Mouse (Mus musculus): ENCODE measurements around the gene Gm47996. TPM values are rescaled to one million over a fixed set of nuclear protein-coding genes. Genes with fewer than 3 reads are reported as not detected.
"Not testable (repeated sequence)": the region's sequence is repeated elsewhere in the genome, so short reads cannot be mapped to it uniquely, and the experiment has no call there.

Gene Gm47996
- polyA plus RNA-seq, 1 experiment from 2014 or later, result not detected

GRCm38 (mm10) chr1:151180167-151180566 lies 29.8 kb upstream of the Gm47996 start:
- ATAC-seq (ENCODE audit: low FRiP score, low TSS enrichment), result no peak
- no peaks in the 10 kb centered on the region for H3K9me3 ChIP-seq (ENCODE audit: control insufficient read depth, low read length)
- H3K9ac ChIP-seq (replicated peaks; ENCODE audit: low read length), result no peak overlapping the region
- H3K36me3 ChIP-seq (ENCODE audit: control insufficient read depth, insufficient read depth, low read length), result no peaks in the 10 kb centered on the region
- WGBS, result 65% methylated on average over 2 of the region's 2 CpGs
- H3K27me3 ChIP-seq (ENCODE audit: control insufficient read depth, insufficient read depth, low read length), result no peaks in the 10 kb centered on the region
- no peak for DNase-seq
- no peak overlapping the region for H3K4me3 ChIP-seq (replicated peaks; ENCODE audit: low read depth, low read length)
- H3K27ac ChIP-seq (replicated peaks; ENCODE audit: low read depth, low read length), result no peak overlapping the region
- no peak overlapping the region for H3K4me2 ChIP-seq (ENCODE audit: low read length)
- H3K4me1 ChIP-seq (ENCODE audit: control insufficient read depth, insufficient read depth, low read length), result peaks cover 10% of the 10 kb centered on the region; the same call in 1 of the 2 replicates

GRCm38 (mm10) chr1:151182266-151182665 lies 27.7 kb upstream of the Gm47996 start, which contains the start of gene Gm47985:
Gm47985 (plus strand) TSS chr1:151182537.
- H3K9ac ChIP-seq (replicated peaks; ENCODE audit: low read length); H3K27ac ChIP-seq (replicated peaks; ENCODE audit: low read depth, low read length); H3K9me3 ChIP-seq (ENCODE audit: control insufficient read depth, low read length); H3K4me2 ChIP-seq (ENCODE audit: low read length); H3K4me3 ChIP-seq (replicated peaks; ENCODE audit: low read depth, low read length); H3K27me3 ChIP-seq (ENCODE audit: control insufficient read depth, insufficient read depth, low read length); ATAC-seq (ENCODE audit: low FRiP score, low TSS enrichment); DNase-seq; H3K36me3 ChIP-seq (ENCODE audit: control insufficient read depth, insufficient read depth, low read length); H3K4me1 ChIP-seq (ENCODE audit: control insufficient read depth, insufficient read depth, low read length): not testable (repeated sequence)
- no CpG with 5 or more reads among the region's 7 CpGs for WGBS

GRCm38 (mm10) chr1:151186186-151186585 lies 23.7 kb upstream of the Gm47996 start:
- 80% methylated on average over 3 of the region's 3 CpGs for WGBS
- not testable (repeated sequence) for H3K9me3 ChIP-seq (ENCODE audit: control insufficient read depth, low read length); H3K9ac ChIP-seq (replicated peaks; ENCODE audit: low read length); H3K27me3 ChIP-seq (ENCODE audit: control insufficient read depth, insufficient read depth, low read length); H3K36me3 ChIP-seq (ENCODE audit: control insufficient read depth, insufficient read depth, low read length); ATAC-seq (ENCODE audit: low FRiP score, low TSS enrichment); H3K4me1 ChIP-seq (ENCODE audit: control insufficient read depth, insufficient read depth, low read length); DNase-seq; H3K27ac ChIP-seq (replicated peaks; ENCODE audit: low read depth, low read length); H3K4me2 ChIP-seq (ENCODE audit: low read length); H3K4me3 ChIP-seq (replicated peaks; ENCODE audit: low read depth, low read length)

- H3K4me1 ChIP-seq (ENCODE audit: control insufficient read depth, insufficient read depth, low read length); H3K4me2 ChIP-seq (ENCODE audit: low read length); H3K4me3 ChIP-seq (replicated peaks; ENCODE audit: low read depth, low read length); H3K27ac ChIP-seq (replicated peaks; ENCODE audit: low read depth, low read length); H3K9me3 ChIP-seq (ENCODE audit: control insufficient read depth, low read length); DNase-seq; H3K9ac ChIP-seq (replicated peaks; ENCODE audit: low read length); H3K27me3 ChIP-seq (ENCODE audit: control insufficient read depth, insufficient read depth, low read length); H3K36me3 ChIP-seq (ENCODE audit: control insufficient read depth, insufficient read depth, low read length); ATAC-seq (ENCODE audit: low FRiP score, low TSS enrichment): not testable (repeated sequence)
- 87% methylated on average over 4 of the region's 4 CpGs for WGBS
Measured at GRCm38 (mm10) chr1:151186879-151187424, 23.0 kb upstream of the Gm47996 start.

- 89% methylated on average over 4 of the region's 4 CpGs for WGBS
- no peak overlapping the region for H3K27ac ChIP-seq (replicated peaks; ENCODE audit: low read depth, low read length)
Measured at GRCm38 (mm10) chr1:151188469-151188868, 21.5 kb upstream of the Gm47996 start.

GRCm38 (mm10) chr1:151192075-151192474 lies 17.9 kb upstream of the Gm47996 start, which contains the start of gene Gm8947:
Gm8947 (plus strand) TSS chr1:151192376.
- DNase-seq; ATAC-seq (ENCODE audit: low FRiP score, low TSS enrichment); H3K9ac ChIP-seq (replicated peaks; ENCODE audit: low read length); H3K27me3 ChIP-seq (ENCODE audit: control insufficient read depth, insufficient read depth, low read length); H3K4me1 ChIP-seq (ENCODE audit: control insufficient read depth, insufficient read depth, low read length); H3K4me3 ChIP-seq (replicated peaks; ENCODE audit: low read depth, low read length); H3K9me3 ChIP-seq (ENCODE audit: control insufficient read depth, low read length); H3K27ac ChIP-seq (replicated peaks; ENCODE audit: low read depth, low read length); H3K36me3 ChIP-seq (ENCODE audit: control insufficient read depth, insufficient read depth, low read length); H3K4me2 ChIP-seq (ENCODE audit: low read length): not testable (repeated sequence)
- no CpG with 5 or more reads among the region's 7 CpGs for WGBS

More at GRCm38 (mm10) chr1:151188469-151188868, 21.5 kb upstream of the Gm47996 start:
- H3K4me3 ChIP-seq (replicated peaks; ENCODE audit: low read depth, low read length), result no peak overlapping the region
- H3K9ac ChIP-seq (replicated peaks; ENCODE audit: low read length), result no peak overlapping the region
- no peaks in the 10 kb centered on the region for H3K27me3 ChIP-seq (ENCODE audit: control insufficient read depth, insufficient read depth, low read length)
- DNase-seq (no peak), ATAC-seq (ENCODE audit: low FRiP score, low TSS enrichment) (no peak)
- H3K4me1 ChIP-seq (ENCODE audit: control insufficient read depth, insufficient read depth, low read length), result no peaks in the 10 kb centered on the region
- H3K4me2 ChIP-seq (ENCODE audit: low read length), result no peak overlapping the region
- H3K9me3 ChIP-seq (ENCODE audit: control insufficient read depth, low read length), result no peaks in the 10 kb centered on the region
- H3K36me3 ChIP-seq (ENCODE audit: control insufficient read depth, insufficient read depth, low read length), result no peaks in the 10 kb centered on the region

GRCm38 (mm10) chr1:151192739-151193138 lies 17.2 kb upstream of the Gm47996 start:
- not testable (repeated sequence) for DNase-seq; H3K9ac ChIP-seq (replicated peaks; ENCODE audit: low read length); H3K4me3 ChIP-seq (replicated peaks; ENCODE audit: low read depth, low read length); H3K4me2 ChIP-seq (ENCODE audit: low read length); H3K4me1 ChIP-seq (ENCODE audit: control insufficient read depth, insufficient read depth, low read length); ATAC-seq (ENCODE audit: low FRiP score, low TSS enrichment); H3K27ac ChIP-seq (replicated peaks; ENCODE audit: low read depth, low read length); H3K9me3 ChIP-seq (ENCODE audit: control insufficient read depth, low read length); H3K36me3 ChIP-seq (ENCODE audit: control insufficient read depth, insufficient read depth, low read length); H3K27me3 ChIP-seq (ENCODE audit: control insufficient read depth, insufficient read depth, low read length)
- WGBS, result 94% methylated on average over 15 of the region's 15 CpGs

- not testable (repeated sequence) for H3K4me3 ChIP-seq (replicated peaks; ENCODE audit: low read depth, low read length); DNase-seq; H3K4me2 ChIP-seq (ENCODE audit: low read length); H3K36me3 ChIP-seq (ENCODE audit: control insufficient read depth, insufficient read depth, low read length); H3K4me1 ChIP-seq (ENCODE audit: control insufficient read depth, insufficient read depth, low read length); ATAC-seq (ENCODE audit: low FRiP score, low TSS enrichment); H3K9me3 ChIP-seq (ENCODE audit: control insufficient read depth, low read length); H3K27me3 ChIP-seq (ENCODE audit: control insufficient read depth, insufficient read depth, low read length); H3K27ac ChIP-seq (replicated peaks; ENCODE audit: low read depth, low read length); H3K9ac ChIP-seq (replicated peaks; ENCODE audit: low read length)
- 30% methylated on average over 4 of the region's 4 CpGs for WGBS
Measured at GRCm38 (mm10) chr1:151195986-151196385, 13.9 kb upstream of the Gm47996 start.

- not testable (repeated sequence) for H3K9ac ChIP-seq (replicated peaks; ENCODE audit: low read length); H3K27ac ChIP-seq (replicated peaks; ENCODE audit: low read depth, low read length); H3K4me2 ChIP-seq (ENCODE audit: low read length); ATAC-seq (ENCODE audit: low FRiP score, low TSS enrichment); H3K9me3 ChIP-seq (ENCODE audit: control insufficient read depth, low read length); DNase-seq; H3K27me3 ChIP-seq (ENCODE audit: control insufficient read depth, insufficient read depth, low read length); H3K4me1 ChIP-seq (ENCODE audit: control insufficient read depth, insufficient read depth, low read length); H3K36me3 ChIP-seq (ENCODE audit: control insufficient read depth, insufficient read depth, low read length); H3K4me3 ChIP-seq (replicated peaks; ENCODE audit: low read depth, low read length)
- WGBS, result 74% methylated on average over 3 of the region's 3 CpGs
Measured at GRCm38 (mm10) chr1:151196690-151197089, 13.2 kb upstream of the Gm47996 start.
